Mouse (Mus musculus): ENCODE results near the gene Trip10.
"Not testable (repeated sequence)": the region's sequence is repeated elsewhere in the genome, so short reads cannot be mapped to it uniquely, and the experiment has no call there.

Gene Trip10

DNA sequence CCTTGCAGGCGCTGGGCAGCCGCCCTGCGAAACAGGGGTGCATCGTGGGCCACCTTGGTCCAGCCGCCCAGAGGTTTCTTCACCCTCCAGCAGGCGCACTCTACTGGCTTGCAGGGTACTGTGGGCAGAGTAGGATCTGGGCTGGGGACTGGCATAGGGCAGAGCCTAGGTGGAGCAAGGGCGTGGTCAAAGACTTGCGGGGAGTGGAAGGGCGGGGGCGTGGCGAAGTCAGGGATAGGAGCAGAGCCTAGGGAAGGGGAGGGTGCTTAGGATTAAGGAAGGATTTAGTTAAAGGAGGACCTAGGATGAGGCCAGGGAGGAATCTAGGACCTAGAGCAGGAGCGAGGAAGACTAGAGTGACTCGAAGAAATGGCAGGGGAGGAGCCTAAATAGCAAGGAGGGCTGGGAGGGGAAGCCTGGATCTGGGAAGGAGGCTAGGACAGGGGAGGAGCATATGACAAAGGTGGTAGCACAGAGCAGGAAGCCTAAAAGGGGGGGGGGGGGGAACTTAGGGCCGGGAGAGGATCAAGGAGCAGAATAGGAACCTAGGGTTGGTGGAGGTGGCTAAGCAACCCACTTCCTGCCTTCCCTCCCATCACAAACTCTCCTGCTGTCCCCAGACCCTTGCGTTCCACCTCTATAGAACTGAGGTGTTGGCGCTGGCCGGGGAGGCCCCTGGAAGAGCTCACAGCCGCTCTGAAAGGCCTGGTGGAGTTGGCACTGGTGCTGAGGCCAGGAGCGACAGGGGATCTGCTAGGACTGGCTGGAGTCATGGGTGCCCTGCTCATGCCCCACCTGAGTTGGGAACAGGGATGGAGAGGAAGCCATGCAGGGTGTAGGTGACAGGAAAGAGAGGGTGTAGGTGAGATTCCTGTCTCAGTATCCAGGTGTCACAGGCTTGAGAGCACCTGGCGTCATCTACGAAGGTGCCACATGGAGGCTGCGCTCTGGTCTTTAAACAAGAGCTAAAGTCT is 16.0 kb downstream of the Trip10 start:
- DNase-seq: no peak

DNA sequence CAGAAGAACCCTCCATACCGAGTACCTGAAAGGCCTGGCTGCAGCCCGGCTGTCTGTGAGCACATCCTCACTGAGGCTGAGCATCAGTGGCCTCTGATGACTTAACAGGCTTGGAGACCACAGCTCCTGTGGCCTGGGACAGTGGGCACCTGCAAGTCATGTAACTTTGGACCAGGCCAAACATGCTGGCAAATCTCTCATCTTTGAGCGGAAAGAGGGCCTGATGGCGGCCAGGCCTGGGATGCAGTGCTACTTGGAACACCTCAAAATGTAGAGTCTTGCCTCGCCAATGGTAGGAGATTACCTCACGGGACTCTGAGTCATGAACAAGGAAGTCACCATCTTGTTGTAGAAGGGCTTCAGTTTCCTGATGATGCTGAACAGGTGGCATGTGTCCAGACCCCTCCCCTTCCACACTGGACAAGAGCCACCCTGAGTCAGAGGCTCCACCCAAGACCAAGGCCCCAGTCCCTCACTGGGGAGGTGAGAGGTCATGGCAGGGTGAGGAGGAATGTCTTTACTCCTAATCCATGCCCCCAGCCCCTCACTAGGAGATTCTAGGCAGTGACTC is 18.4 kb downstream of the Trip10 start:
- no peak for DNase-seq

DNA sequence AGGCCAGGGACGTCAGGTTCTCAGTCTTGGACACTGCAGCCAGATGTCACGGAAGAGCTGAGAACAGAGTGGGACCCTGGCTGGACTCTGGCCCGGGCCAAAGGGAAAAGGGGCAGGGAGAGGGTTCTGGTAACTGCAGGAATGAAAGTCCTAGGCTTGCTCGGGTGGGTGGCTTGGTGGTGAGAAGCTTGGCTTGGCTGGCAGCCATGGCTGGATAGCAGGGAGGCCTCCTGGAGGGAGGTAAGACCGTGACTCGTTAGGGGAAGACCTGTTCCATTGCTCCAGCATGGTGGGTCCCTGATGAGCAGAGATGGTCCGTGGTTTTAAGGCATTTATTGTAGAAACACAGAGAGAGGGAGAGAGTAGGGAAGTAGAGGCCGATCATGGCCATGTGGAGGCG is 22.0 kb downstream of the Trip10 start:
- no peak for DNase-seq

DNA sequence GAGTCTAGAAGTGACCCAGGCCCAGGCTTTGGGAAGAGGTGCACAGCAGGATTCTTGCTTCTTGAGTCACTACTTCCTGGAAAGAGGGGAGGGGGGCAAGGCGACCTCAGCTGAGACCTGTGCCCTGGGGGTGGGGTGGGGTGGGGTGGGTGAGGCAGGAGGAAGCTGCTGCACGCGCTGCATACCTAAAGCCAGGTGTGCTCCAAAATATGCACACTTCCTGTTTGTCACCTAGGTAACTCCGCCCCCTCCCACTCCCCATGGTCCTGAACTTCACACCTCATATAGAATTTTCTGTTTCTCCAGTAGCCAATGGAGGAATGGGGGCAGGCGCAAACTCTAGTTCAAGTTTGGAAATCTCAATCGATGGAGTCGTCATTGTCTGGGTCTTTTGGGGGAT is 24.6 kb downstream of the Trip10 start:
- DNase-seq: no peak

DNA sequence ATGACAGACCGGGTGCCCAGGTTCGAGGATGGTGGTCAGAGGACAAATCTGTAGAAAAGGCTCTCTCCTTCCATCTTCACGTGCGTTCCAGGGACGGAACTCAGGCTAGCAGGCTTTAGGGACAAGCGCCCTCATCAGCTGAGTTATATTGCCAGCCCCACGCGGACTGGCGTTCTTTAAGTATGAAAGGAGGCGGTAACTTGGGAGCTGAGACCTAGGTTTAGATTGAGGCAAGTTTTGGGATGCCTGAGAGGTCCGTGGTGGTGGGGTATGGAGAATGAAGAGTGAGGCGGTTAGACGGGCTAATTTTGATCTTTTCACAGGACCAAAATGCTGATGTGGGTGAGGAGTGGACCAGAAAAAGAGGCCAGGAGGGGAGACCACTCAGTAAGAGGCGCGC is 25.4 kb downstream of the Trip10 start:
- DNase-seq: no peak

DNA sequence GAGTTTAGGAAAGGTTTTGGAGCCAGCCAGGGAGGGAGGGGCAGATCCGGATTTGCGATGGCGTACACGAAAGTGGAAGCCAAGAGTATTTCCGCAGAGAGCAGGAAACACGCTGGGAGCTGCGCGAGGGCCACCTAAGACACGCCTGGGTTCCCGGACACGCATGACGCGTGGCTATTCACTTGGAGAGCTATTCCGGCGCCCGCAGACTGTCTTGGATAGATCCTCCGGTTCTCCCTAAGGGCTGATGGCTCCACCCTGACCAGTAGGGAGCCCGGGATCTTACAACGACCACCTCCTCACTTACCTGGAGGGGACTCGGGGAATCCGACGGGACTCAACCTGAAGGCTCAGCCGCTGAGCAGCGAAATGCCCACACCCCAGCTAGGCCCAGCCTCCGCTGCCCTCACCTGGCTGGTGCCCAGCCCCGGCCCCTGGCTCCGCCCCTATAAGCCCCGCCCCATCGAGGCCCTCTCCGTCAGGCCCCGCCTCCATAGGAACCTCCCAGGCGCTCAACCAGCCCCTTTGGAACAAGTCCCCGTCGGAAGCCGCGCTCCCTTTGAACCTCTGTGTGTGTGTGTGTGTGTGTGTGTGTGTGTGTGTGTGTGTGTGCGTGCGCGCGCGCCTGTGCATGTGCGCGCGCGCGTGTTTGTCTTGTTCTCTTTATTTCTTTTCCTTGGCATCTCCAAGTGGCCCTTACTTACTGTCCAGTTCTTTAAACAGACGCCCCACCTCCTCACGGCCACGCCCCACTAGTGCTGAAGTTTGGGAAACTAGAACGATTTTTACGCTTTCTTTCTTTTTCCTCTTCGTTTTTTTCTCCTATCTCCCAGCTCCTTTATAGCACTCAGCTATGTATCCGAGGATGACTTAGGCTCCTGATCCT is 26.1 kb downstream of the Trip10 start:
- peak; percentile 59 for DNase-seq

DNA sequence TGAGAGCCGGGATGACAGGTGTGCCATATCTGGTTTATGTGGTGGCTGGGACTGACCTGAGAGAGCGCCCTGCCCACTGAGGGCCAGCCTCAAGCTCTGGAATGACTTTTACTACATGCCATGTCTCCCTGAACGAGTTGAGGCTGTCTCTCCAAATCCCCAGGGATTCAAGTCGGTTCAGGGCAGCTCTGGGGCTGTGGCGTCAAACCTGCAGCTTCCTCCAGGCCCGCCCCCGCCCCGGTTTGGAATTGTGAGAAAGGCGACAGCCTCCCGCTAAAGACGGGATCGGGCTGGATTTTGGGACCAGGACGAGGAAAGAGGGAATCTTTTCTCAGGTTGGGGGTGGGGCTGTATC is 26.7 kb downstream of the Trip10 start:
- DNase-seq: no peak

DNA sequence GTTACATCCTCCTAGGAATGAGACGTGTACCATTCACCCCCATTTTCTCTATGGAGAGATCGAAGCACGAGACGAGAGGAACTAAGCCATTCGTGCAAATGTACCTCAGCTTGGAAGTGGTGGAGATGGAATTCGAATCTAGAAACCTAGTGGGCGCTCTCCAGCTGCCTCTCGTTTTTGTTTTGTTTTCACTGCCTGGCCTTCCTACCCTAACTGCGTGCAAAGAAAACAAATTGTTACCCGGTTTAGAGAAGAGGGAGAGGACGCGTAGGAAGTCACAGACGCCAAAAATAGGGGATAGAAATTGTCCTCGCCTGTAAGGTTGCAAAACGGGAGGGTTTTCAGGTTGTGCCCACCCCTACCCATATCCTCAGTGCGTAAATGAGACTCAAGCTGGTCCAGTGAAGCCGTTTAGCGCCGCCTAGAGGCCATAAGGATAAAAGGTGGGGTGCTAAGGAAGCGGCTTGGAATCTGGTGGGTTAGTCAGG is 27.4 kb downstream of the Trip10 start:
- DNase-seq: peak; percentile 69

DNA sequence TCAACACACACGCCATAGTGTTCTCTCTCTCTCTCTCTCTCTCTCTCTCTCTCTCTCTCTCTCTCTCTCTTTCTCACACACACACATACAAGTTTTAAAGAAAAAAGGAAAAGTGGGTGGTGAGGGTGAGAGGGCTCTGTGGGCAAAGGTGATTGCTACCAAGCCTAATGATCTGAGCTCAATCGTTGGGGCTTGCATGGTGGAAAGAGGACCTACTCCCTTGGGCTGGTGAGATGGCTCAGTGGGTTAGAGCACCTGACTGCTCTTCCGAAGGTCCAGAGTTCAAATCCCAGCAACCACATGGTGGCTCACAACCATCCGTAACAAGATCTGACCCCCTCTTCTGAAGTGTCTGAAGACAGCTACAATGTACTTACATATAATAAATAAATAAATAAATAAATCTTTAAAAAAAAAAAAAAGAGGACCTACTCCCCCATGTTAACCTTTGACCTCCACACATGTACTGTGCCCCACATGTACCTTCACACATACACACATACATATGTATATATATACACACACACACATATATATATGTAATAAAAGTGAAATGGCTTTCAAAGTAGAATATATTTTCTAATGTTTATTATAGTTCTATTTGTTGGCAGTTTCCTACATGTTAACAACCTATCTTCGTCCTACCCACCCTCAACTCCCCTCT is 28.5 kb downstream of the Trip10 start:
- DNase-seq: not testable (repeated sequence)

DNA sequence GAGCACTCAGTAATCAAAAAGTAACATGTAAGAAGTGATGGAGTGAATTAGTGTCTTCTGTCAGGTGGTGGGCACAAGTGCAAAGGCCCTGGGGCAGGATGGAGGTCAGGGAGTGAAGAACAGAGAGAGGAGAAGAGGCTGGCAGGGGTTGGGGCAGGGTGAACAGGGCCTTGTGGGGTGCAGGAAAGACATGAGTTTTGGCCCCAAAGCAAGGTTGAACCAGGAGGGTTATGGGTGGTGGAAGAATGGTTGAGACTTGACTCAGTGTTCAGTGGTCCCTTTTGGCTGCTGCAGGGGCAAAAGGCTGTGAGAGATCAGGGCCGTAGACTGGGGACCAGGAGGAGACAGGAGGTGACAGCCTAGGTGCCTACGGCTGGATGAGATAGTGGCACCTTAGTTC is 29.3 kb downstream of the Trip10 start:
- no peak for DNase-seq

DNA sequence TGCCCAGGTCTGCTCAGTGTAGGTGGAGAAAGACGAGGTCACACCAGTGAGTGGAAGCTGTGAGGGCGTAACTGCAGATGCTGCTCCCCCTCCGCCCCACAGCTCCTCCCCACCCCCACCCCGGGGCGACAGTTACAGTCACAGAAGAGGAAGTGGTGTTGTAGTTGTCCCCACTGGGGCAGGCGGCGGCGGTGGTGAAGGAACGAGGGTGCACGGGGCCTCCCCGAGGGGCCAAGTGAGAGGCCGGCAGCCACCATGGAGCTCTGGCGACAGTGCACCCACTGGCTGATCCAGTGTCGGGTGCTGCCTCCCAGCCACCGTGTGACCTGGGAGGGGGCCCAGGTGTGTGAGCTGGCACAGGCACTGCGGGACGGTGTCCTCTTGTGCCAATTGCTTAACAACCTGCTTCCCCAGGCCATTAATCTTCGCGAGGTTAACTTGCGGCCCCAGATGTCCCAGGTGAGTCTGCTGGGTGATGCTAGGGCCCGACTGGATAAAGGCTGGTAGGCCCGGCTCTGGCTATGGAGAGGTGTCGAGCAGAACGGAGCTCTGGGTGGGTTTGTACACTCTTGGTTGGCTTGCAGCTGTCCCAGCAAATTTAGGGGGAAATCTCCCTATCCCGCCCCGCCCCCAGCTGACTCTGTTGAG is 29.8 kb downstream of the Trip10 start, which contains the start of gene Vav1:
TSS of gene Vav1 (plus strand) at position 158 of the 648 bp plus-strand sequence.
- DNase-seq: no peak

DNA sequence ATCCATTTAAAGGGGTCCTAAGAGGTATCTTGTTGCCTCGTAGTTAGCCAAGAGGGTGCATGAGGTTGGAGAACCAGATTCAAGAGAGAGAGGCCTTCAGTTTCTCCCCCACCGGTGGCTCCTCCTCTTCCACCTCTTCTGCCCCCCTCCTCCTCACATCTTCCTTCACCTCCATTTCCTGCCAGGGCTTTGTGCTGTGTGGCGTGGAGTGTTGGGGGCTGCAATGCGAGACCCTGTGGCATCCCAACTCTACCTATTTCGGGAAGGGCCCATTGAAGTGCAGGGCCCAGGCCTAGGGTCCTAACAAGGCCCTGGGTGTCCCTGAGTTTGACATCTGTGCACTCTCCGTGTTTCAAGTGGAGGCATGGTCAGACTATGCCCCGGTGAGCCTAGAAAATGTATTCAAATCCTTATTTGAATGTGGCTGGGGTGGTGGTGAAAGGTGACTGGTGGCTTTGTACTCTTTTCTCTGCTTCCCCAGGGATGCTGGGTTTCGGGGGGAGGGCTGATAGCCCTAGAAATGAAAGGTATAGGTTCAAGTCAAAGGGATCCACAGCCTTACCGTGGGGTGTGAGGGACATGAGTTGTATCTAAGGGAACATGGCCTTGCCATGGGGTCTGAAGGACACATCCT is 30.5 kb downstream of the Trip10 start:
- DNase-seq: no peak

DNA sequence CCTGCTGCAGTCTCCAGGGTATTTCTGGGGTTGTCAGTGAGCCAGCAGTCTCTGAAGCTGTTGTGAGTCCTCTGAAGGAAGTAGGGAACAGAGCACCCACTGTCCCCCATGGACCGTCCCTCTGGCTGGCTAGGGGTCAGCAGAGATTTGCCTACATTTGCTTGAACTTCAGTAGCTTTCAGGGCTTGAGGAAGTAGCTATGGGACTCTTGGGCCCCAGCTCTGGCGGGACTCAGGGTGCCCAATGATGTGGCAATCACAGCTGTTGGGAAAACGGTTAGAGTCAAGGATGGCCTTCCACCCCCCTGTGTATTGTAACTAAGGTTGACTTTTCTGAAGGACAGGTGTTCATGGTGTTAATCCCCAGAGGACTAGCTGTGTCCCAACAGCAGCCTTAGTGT is 31.2 kb downstream of the Trip10 start:
- DNase-seq: no peak

DNA sequence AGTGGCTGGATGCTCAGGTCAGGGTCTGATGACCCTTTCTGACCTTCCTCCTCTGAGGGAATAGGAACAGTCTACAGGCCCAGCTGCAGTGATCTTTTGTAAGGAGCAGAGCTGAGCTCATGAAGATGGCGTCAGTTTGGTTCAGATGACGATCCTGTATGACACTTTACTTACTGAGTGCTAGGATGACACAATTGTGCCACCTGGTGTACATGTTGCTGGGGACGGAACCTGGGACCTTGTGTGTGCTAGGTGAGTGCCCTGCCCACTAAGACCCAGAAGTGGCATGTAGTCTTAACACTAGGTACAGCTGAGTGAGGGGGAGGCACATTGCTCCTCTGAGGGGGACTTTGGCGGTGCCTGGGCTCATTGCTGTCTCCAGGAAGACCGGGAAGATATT is 34.7 kb downstream of the Trip10 start:
- DNase-seq: no peak

DNA sequence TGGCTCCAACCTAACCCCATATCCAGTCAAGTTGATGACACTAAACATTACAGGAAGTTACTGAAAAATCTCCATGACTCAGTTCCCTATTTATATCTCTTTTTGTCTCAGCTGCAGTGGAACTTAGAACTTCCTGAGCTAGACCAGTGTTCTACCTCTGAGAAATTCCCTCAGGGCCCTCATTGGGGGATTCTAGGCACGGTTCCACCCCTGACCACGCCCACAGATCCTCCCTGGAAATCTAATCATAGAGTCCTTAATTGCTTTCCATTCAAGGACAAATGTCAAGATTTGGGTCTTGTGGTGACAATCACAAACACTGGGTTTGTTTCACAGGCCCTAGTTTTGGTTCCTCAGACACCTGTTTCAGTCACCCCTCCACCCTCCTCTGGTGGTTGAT is 35.8 kb downstream of the Trip10 start:
- DNase-seq: no peak

DNA sequence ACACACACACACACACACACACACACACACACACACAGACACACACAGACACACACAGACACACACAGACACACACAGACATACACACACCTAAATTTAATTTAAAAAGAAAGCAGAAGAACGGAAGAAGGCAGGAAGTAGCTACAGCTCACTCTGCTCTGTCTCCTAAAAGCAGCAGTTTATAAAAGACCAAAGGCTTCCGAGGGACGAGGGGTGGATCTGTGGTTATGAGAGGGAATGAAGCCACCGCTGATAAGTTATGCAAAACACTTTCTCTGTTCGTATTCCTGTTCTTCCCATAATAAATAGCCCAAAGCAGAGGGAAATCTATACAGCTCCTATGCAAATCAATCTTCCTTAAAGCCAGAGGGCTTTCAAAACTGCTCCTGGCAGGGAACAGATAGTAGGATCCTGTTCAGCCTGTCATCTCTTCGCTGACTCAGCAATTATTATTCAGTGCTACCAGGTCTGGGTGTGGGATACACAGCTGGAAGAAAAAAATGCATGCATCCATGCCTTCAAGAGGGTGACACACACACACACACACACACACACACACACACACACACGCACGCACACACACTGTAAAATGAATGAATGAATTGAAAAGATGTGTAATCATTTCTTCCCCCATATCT is 37.6 kb downstream of the Trip10 start:
- DNase-seq: no peak

DNA sequence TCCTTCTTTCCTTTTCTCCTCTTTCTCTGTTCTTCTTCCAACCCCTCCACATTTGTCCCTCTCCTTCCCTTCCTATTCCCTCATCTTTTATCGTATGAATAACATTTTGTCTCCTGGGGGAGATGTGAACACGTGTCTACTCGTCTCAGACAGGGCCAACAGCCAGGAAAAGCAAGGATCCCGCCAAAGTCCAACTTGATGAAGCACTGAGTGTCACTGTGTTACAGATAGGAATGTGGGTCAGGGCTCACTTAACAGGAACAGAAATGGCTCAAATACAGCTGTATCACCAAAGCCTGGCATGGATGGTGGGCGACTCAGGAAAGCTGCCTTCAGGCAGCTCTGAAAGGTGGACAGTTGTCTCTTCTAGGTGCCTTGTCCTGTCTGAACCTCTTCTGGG is 40.0 kb downstream of the Trip10 start:
- no peak for DNase-seq

DNA sequence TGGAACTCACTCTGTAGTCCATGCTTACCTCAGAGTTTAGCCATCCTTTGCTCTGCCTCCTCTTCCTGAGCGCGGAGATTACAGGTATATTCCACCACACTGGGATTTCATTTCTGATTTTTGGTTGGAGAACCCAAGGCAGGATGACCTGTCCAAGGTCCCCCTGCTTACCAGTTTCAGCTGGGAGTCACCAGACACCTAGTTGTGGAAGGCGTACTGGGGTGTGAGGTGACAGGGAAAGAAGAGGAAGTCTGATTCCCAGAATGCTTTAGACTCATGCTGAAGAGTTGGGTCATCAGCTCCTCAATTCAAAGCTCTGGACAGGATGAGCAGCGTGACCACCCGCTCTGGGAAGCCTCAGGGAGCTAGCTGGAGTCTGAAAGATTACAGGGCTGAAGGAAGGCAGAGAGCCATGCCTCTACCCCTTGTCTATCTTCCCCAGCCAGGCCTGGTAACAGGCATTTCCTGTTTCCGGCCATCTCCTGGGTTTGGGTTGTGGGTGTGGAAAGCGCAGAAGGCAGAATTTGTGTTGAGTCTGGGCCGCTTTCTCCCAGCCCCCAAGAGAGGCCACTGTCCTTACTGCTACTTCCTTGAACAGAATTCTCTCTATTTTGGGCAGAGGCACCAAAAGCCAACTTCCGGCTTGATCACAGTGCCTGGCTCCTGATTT is 40.9 kb downstream of the Trip10 start:
- DNase-seq: no peak

DNA sequence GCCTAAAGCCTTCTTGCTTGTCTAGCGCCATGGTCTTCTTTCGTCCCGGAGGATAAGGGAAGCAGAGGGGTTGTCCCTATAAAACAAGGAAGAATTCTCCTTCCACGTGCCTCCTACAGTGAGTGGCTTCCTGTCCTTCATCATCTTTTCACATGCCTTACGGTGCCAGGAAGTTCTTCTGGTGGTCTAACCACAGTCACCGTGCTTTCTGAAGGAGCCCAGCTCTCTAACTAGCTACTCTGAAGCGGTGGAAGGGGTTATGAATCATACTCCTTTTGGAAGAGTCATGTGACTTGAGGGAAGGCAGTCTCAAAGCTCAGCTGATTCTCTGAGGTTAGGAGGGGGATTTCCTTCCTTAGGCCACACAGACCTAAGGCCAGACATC is 41.4 kb downstream of the Trip10 start:
- no peak for DNase-seq

DNA sequence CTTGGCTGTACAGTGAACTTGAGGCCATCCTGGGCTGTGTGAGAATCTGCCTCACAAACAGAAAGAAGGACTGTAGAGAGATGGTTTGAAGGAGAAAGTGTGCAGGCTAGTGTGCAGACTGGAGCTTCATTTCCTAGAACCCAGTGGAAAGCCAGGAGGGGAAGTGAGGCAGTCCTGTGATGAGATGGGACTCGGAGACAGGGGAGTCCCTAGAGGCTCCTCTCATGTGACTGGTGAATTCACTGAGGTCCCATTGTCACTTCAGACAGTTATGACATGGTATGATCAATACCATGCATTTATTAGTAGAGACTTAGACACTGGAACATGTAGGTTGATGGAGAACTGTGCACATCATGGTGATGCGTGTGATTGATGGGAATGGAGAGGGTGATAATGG is 43.0 kb downstream of the Trip10 start:
- no peak for DNase-seq

DNA sequence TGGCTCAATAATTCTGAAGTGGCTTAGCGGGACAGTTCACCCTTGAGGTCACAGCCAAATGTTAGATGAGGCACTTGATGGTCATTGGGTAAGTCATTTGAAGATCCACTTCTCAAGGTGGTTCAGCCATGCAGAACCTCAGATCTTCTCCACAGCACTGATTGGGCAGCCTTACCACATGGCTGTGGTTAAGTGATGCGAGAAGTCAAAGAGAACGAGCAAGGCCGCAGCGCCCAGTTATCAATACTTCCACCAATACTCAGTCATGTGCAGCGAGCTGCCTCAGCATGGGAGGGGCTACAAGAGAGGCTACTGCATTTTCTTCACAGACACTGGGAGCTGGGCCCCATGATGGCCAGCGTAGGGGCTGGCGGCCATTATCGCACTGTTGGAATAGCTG is 43.7 kb downstream of the Trip10 start:
- DNase-seq: no peak
